Mouse (Mus musculus) layer of hippocampus, adult 18-20 months (tissue): ENCODE results near the gene Nckap5. TPM values are rescaled to one million over a fixed set of nuclear protein-coding genes. Genes with fewer than 3 reads are reported as not detected.

Source experiments
- DNase-seq, 2 experiments: peaks; one replicate each; pipeline ENCODE4 v3.0.0; 2022; ENCODE audit warnings: low spot score in 2 of 2
- total RNA-seq, 2 experiments: library from RNA; stranded (reverse); gene quantifications; 2 replicates each; pipeline ENCODE4 v1.2.3; 2021

The Nckap5 gene
- total RNA-seq, 2 experiments from 2014 or later: 5.6 to 9.4 TPM

GRCm38 (mm10) chr1:126405543-126405942, 425.1 kb downstream of the Nckap5 start:
- DNase-seq: no peak

- DNase-seq: no peak
Measured at GRCm38 (mm10) chr1:126403970-126404369, 426.6 kb downstream of the Nckap5 start.

GRCm38 (mm10) chr1:126391204-126391603, 439.4 kb downstream of the Nckap5 start:
- DNase-seq: peak; percentile 16 to 41

- DNase-seq: peak in 1 of 2 experiments; percentile 16
Measured at GRCm38 (mm10) chr1:126377339-126377980, 453.1 kb downstream of the Nckap5 start.

GRCm38 (mm10) chr1:126366736-126367135, 463.9 kb downstream of the Nckap5 start:
- no peak for DNase-seq

GRCm38 (mm10) chr1:126364556-126364955, 466.0 kb downstream of the Nckap5 start:
- DNase-seq: no peak

GRCm38 (mm10) chr1:126360531-126361220, 469.9 kb downstream of the Nckap5 start:
- DNase-seq: no peak

GRCm38 (mm10) chr1:126360111-126360510, 470.5 kb downstream of the Nckap5 start:
- no peak for DNase-seq

- DNase-seq: no peak
Measured at GRCm38 (mm10) chr1:126341806-126342205, 488.8 kb downstream of the Nckap5 start.

GRCm38 (mm10) chr1:126339250-126339649, 491.3 kb downstream of the Nckap5 start:
- DNase-seq: no peak

- no peak for DNase-seq
Measured at GRCm38 (mm10) chr1:126334202-126334601, 496.4 kb downstream of the Nckap5 start.

- DNase-seq: peak; percentile 15 to 48
Measured at GRCm38 (mm10) chr1:126332026-126332425, 498.6 kb downstream of the Nckap5 start.

- DNase-seq: no peak
Measured at GRCm38 (mm10) chr1:126320696-126321095, 509.9 kb downstream of the Nckap5 start.

- DNase-seq: no peak
Measured at GRCm38 (mm10) chr1:126317874-126318607, 512.6 kb downstream of the Nckap5 start.

GRCm38 (mm10) chr1:126317345-126317744, 513.3 kb downstream of the Nckap5 start:
- no peak for DNase-seq

- no peak for DNase-seq
Measured at GRCm38 (mm10) chr1:126316866-126317265, 513.7 kb downstream of the Nckap5 start.

- no peak for DNase-seq
Measured at GRCm38 (mm10) chr1:126301129-126301528, 529.5 kb downstream of the Nckap5 start.

GRCm38 (mm10) chr1:126264931-126265330, 565.7 kb downstream of the Nckap5 start:
- peak; percentile 20 to 51 for DNase-seq

- DNase-seq: no peak
Measured at GRCm38 (mm10) chr1:126254364-126254763, 576.2 kb downstream of the Nckap5 start.

GRCm38 (mm10) chr1:126253934-126254333, 576.7 kb downstream of the Nckap5 start:
- DNase-seq: no peak

- DNase-seq: no peak
Measured at GRCm38 (mm10) chr1:126233196-126233595, 597.4 kb downstream of the Nckap5 start.

- DNase-seq: no peak
Measured at GRCm38 (mm10) chr1:126231199-126231598, 599.4 kb downstream of the Nckap5 start.
